Mouse (Mus musculus) heart, postnatal 10 days (tissue): ENCODE data around the gene Hbb-y. TPM values are rescaled to one million over a fixed set of nuclear protein-coding genes. Genes with fewer than 3 reads are reported as not detected.
"Not testable (repeated sequence)": the region's sequence is repeated elsewhere in the genome, so short reads cannot be mapped to it uniquely, and the experiment has no call there.

Experiments
- DNase-seq, 2 experiments: peaks; one replicate each; pipeline ENCODE4 v3.0.0; 2021
- intact Hi-C: fragments of 180-260 bp; cut with DNase I; formaldehyde crosslinking; loops from one replicate; pipeline ENCODE4 v1.15.1; 2025
- total RNA-seq, 2 experiments: library from RNA; stranded (reverse); gene quantifications; 2 replicates each; pipeline ENCODE4 v1.2.3; 2021

The Hbb-y gene
- total RNA-seq = not detected

DNA sequence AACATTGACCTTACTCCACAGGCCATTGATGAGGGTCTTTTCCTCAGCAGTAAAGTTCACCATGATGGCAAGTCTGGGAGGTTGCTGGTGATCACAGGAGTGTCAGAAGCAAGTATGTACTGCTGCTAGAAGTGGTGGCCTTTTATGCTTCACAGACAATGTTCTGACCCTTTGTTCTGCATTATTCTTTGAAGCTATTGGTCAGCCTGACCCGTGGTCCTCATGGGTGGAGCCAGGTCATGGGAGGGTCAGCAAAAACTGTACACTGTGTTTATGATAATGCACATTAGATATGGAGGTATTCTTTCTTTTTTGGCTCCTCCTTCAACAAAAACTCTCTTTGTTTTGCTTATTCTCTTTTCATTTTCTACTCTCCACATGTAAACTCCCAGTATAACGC, at the start of gene Hbb-y:
Gene Hbb-y, minus strand, starts transcription at position 127 of the 400 bp plus-strand sequence.
- intact Hi-C loops = no loop called here
- DNase-seq = no peak

- intact Hi-C loops = no loop called here
- DNase-seq = no peak
Observed at GRCm38 (mm10) chr7:103894385-103894784, 41.4 kb upstream of the Hbb-y start, which contains the start of gene Olfr64. TSS of gene Olfr64 (minus strand) at chr7:103894485.

- intact Hi-C loops = no loop called here
- no peak for DNase-seq
Observed at GRCm38 (mm10) chr7:103886152-103886551, 33.1 kb upstream of the Hbb-y start, which contains the start of gene Olfr66. TSS of gene Olfr66 (minus strand) at chr7:103886252.

DNA sequence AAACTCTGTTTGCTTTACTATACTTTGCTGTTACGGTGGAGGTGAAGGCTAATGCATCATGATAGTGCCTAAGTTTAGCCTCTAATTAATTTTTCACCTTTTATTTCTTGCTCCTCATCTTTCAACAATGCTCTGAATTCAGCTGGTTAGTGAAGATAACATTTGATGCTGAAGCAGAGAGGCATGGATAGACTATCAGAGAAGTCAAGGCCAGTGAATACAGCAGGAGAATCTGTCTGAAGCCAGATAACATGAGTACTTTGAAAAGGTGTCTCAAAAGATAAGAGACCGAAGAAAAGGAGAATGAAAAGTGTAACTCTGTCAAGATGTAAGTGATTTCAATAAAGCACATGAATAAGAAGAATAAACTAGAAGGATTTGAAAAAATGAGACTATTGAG, 24.1 kb upstream of the Hbb-y start:
- DNase-seq = no peak
- intact Hi-C loops = no loop called here

DNA sequence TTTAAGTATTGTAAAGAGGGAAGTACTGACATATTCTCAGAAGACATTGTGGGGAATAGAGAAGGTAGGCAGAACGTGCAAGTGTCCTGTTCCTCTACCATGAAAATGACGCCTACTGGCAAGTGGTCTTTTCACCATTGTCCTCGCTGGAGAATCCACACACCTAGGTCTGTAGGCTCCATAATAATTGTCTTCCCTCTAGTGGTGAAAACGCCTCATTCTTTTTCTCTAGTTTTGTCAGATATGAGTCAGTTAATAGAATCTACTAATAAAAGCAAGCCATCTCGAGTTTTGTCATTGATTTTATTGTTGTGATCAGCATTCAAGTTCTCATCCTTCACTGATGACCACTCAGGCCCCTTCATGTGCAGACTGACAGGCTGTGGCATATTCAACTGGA, 21.4 kb upstream of the Hbb-y start:
- intact Hi-C loops = loop anchor here (5.0 kb wide), 2 partner anchors 82 to 1367 kb away; partner anchors contain the start of gene Olfr67
- no peak for DNase-seq

DNA sequence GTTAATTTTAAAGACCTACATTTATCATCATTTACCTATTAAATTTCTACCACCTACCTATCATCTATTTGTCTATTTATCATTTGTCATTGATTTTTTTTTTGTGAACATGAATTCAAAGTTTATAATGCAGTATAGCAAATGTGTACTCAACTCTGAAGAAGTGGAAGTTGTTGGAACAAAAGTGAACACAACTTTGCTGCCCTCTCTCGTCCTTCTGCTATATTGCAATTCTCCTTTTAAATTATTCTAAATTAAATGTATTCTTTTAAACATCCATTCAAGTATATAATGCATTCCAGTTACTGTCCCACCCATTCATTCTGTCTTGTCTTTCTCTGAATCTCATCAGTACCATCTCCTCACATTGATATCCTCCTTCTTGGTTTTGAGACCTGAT, 20.0 kb upstream of the Hbb-y start:
- peak in 1 of 2 experiments; percentile 16 for DNase-seq
- intact Hi-C loops = loop anchor here (5.0 kb wide), 2 partner anchors 81 to 1366 kb away; partner anchors contain the start of gene Olfr67

- DNase-seq = no peak
- intact Hi-C loops = loop anchor here (5.0 kb wide), 2 partner anchors 78 to 1363 kb away; partner anchors contain the start of gene Olfr67
Observed at GRCm38 (mm10) chr7:103870667-103871066, 17.7 kb upstream of the Hbb-y start.

DNA sequence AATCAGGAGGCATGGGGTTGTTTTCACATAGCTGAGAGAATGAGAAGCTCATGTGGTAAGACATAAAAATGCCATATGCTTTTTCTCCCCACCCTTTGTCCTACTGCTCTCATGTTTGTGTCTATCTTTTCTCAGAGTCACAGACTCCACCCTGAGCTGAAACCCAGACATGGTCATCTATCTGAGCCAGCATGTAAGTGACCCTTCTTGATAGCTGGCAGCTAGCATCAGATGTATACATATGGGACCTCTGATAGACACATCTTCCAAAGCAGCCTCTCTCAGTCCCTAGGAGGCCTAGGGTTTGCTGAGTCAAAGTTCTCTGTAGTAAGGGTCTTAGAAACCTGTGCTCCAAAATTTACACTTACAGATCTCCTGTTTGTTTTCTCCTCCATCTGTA, 12.7 kb upstream of the Hbb-y start:
- DNase-seq = no peak
- intact Hi-C loops = no loop called here

- DNase-seq = no peak
- intact Hi-C loops = no loop called here
Observed at GRCm38 (mm10) chr7:103861531-103861930, 8.5 kb upstream of the Hbb-y start.

DNA sequence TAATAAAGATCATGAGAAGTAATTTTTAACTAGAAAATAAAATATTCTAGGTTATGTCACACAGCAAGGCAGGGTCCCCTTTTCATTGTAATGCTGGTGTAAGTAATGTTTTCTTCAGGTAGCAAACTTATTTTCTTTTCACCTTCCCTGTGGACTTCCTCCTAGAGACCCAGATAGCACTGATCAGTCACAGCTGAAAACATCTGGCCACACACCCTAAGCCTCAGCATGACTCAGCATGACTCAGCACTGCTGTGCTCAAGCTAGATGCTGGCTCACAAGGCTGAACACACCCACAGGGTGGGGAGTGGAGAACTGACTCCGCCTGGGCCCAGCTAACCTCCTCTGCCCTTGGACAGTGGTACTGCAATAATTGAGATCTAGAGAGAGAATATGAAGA, 7.8 kb upstream of the Hbb-y start:
- intact Hi-C loops = no loop called here
- DNase-seq = peak; percentile 41 to 50

- peak in 1 of 2 experiments; percentile 1 for DNase-seq
- intact Hi-C loops = no loop called here
Observed at GRCm38 (mm10) chr7:103859076-103859475, 6.1 kb upstream of the Hbb-y start.

GRCm38 (mm10) chr7:103854669-103855068, 1.7 kb upstream of the Hbb-y start:
- DNase-seq = no peak
- intact Hi-C loops = no loop called here

- intact Hi-C loops = no loop called here
- no peak for DNase-seq
Observed at GRCm38 (mm10) chr7:103844525-103845325, 8.3 kb downstream of the Hbb-y start.

DNA sequence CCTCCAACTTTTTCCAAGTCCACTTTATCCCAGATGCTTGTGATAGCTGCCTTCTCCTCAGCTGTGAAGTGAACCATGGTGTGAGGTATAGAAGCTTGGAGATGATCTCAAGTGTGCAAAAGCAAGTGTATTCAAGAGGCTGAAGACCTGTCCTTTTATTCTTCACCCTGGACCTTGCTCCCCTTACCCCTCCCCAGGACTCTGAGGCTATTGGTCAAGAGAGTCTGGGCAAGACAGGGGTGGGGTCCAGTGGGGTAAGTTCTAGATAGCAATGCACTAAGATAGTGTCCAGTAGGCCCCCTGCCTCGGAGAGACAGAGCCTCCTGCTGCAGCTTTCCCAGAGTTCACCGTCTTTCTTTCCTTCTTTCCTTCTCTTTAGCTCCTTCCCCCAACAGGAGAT, 10.0 kb downstream of the Hbb-y start, which contains the start of gene Hbb-bh1:
Gene Hbb-bh1, minus strand, starts transcription at position 131 of the 400 bp plus-strand sequence.
- no peak for DNase-seq
- intact Hi-C loops = no loop called here

GRCm38 (mm10) chr7:103840268-103840667, 12.7 kb downstream of the Hbb-y start, which contains the start of gene Hbb-bh2:
TSS of gene Hbb-bh2 (minus strand) at chr7:103840520.
- intact Hi-C loops = no loop called here
- no peak for DNase-seq

DNA sequence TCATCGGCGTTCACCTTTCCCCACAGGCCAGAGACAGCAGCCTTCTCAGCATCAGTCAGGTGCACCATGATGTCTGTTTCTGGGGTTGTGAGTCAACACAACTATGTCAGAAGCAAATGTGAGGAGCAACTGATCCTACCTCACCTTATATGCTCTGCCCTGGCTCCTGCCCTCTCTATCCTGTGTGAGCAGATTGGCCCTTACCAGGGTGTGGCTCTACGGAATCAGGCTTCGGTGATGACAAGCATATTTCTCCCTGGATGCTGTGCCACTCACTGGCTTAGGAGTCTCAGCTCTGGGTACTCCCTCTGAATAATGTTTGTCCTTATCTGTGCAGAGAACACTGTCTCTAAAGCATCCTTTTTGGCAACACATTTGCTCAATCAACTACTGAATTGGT, 25.2 kb downstream of the Hbb-y start, which contains the start of gene Hbb-bs:
Gene Hbb-bs, minus strand, starts transcription at position 289 of the 400 bp plus-strand sequence.
- no peak for DNase-seq
- intact Hi-C loops = no loop called here

DNA sequence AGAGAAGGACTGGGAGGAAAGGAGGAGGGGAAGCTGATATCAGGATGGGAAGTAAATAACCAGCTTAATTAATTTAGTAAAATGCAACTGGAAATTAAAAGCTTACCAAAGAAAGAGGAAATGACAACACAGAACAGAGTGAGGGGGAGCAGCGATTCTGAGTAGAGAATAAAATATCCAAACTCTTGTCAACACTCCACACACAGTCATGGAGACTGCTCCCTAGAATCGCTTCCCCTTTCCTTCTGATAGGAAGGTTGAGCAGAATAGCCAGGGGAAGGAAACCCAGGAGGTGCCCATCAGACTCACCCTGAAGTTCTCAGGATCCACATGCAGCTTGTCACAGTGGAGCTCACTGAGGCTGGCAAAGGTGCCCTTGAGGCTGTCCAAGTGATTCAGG, 25.9 kb downstream of the Hbb-y start:
- intact Hi-C loops = not testable (repeated sequence)

GRCm38 (mm10) chr7:103826255-103826887, 26.6 kb downstream of the Hbb-y start:
- intact Hi-C loops = no loop called here
- DNase-seq = no peak

More for the DNA sequence above, 25.9 kb downstream of the Hbb-y start:
- DNase-seq = not testable (repeated sequence)

- intact Hi-C loops = no loop called here
- DNase-seq = no peak
Observed at GRCm38 (mm10) chr7:103825536-103826254, 27.3 kb downstream of the Hbb-y start.

DNA sequence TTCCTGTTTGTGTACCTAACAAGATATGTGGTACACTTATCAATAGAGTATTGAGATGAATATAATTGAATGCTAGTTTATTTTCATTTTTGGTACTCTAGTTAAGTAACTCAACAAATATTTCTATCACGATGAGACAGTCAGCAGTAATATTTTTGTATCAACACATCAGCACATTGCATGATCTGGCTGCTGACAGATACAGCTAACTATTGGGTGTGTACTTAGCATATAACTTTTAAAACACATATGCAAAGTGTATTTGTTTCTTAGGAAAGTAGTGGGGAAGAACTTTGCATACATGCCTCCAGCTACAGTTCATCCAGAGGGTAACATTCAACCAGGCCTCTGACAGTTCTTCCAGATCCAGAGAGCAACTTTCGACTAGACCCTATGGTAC, 28.4 kb downstream of the Hbb-y start:
- no peak for DNase-seq
- intact Hi-C loops = no loop called here

- DNase-seq, intact Hi-C loops: not testable (repeated sequence)
Observed at GRCm38 (mm10) chr7:103815085-103815484, 37.9 kb downstream of the Hbb-y start.
